Mouse (Mus musculus): Measurements from ENCODE around the gene Kbtbd2.

DNA sequence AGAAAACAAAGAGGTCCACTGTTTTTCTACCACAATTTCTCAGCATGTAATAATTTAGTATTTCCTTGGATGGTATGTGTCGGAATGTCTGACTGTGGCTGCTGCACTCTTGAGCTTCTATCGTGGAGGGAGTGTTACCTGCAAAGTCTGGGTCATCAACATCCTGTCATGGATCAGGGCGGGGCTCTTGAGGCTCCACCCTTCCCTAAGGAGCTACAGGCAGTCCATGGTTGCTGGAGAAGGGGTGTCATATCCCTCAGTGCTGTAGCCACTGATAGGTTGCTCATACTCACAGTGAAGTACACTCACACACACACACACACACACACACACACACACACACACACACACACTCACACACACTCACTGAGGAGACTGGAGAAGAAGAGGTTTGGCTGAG is 28.0 kb upstream of the Kbtbd2 start:
- TF ChIP-seq USF1 (IDR thresholded peaks at IDR 0.05; ENCODE audit: low read depth) (no peak), CTCF (IDR thresholded peaks at IDR 0.05; ENCODE audit: control insufficient read depth, insufficient read depth, insufficient read length) (no peak), MYOD1 (IDR thresholded peaks at IDR 0.05; ENCODE audit: control insufficient read depth, insufficient read length, low read depth) (no peak), CEBPB (IDR thresholded peaks at IDR 0.05; ENCODE audit: low read depth) (no peak), MAX (IDR thresholded peaks at IDR 0.05) (no peak), MYOG (IDR thresholded peaks at IDR 0.05; ENCODE audit: control insufficient read depth, extremely low read depth, insufficient read length) (no peak), FOSL1 (IDR thresholded peaks at IDR 0.05; ENCODE audit: insufficient read depth, low read length, poor library complexity, severe bottlenecking) (no peak)

Measured in C2C12 (cell line).